Mouse (Mus musculus) testis, postnatal 10 days (tissue): ENCODE results near the gene Zfp346.

Source experiments
- DNase-seq: peaks from one replicate; pipeline ENCODE4 v3.0.0; 2021; ENCODE audit warnings: low spot score

Zfp346 gene

GRCm38 (mm10) chr13:55152621-55153415 is 47.7 kb downstream of the Zfp346 start, which contains the start of gene Fgfr4:
Gene Fgfr4 (plus strand): TSS chr13:55152640.
- peak; percentile 75 for DNase-seq

GRCm38 (mm10) chr13:55153951-55154350 is 48.8 kb downstream of the Zfp346 start:
- no peak for DNase-seq

DNA sequence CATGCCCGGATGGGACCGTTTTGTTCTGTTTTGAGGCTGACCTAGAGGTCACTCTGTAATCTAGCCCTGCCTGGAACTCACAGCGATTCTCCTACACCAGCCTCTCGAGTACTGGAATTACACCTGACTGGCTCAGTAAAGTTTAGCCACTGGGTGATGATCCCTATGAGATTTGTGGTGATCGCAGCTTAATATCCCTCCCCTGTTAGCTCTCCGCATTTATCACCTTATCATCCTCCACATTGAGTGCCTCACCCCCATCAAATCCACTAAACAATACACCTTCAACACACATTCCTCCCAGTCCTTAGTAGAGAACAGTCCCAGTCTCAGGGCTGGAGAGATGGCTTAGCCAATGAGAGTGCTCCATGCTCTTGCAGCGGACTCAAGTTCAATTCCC is 57.3 kb downstream of the Zfp346 start:
- no peak for DNase-seq

GRCm38 (mm10) chr13:55163553-55163952 is 58.4 kb downstream of the Zfp346 start:
- DNase-seq: no peak

DNA sequence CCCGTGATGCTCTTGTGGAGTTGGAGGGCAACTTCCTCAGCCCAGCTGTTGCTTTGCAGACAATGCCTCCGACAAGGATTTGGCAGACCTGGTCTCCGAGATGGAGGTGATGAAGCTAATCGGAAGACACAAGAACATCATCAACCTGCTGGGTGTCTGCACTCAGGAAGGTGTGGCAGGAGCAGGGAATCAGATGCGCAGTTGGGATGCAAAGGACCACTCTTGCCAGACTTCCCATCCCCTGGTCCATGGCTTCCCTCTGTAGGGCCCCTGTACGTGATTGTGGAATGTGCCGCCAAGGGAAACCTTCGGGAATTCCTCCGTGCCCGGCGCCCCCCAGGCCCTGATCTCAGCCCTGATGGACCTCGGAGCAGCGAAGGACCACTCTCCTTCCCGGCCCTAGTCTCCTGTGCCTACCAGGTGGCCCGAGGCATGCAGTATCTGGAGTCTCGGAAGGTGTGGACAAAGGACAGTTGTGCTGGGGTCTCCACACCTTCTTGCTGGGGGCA is 60.8 kb downstream of the Zfp346 start:
- DNase-seq: no peak

- no peak for DNase-seq
Observed at GRCm38 (mm10) chr13:55166806-55167725, 62.0 kb downstream of the Zfp346 start.

DNA sequence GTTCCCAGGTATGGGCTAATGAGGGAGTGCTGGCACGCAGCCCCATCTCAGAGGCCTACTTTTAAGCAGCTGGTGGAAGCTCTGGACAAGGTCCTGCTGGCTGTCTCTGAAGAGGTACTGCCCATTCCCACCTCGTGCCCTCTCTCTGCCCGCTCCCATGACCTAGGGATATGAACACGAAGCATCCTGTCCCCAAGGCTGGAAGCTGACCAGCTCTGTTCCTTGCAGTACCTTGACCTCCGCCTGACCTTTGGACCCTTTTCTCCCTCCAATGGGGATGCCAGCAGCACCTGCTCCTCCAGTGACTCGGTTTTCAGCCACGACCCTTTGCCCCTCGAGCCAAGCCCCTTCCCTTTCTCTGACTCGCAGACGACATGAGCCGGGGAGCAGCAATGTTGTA is 62.7 kb downstream of the Zfp346 start:
- DNase-seq: no peak

DNA sequence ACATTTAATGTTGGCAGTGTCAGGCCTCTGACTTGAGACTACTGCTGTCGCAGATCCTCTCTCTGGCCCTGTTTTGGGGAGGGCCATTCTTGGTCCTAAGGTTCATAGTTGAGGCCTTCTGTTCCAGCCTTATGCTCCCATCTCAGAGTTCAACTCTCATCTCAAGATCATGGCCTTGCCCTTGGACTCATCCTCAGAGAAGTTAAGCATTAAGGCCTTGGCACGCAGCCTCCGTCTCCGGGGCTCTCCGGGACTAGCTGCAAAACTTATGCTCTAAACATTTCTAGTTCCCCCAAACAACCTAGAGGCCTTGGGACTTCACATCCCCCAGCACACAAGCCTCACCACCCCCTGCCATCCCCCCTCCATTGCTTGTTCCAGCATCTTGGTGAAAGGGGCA is 63.1 kb downstream of the Zfp346 start:
- DNase-seq: no peak

- peak; percentile 82 for DNase-seq
Observed at GRCm38 (mm10) chr13:55168958-55169369, 63.9 kb downstream of the Zfp346 start.

GRCm38 (mm10) chr13:55171517-55172335 is 66.6 kb downstream of the Zfp346 start:
- DNase-seq: peak; percentile 69

DNA sequence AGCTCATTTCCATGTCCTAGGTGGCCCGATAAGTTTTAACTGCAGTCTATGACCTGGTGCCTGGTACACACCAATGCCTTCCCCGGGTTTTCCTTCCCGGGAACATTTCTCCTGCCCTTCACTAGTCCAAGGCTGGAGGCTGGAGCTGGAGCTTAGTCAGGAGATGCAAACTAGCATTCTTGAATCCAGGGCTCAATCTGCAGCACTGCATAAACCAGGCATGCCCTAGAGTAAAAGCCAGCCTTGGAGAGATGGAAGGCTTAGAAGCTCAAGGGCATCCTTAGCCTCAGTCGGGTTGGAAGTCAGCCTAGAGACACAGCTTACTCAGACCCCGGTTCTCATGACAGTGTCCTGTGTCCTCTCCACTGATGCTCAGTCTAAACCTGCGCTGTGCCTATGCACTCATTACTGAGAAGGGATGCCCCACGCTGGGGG is 67.2 kb downstream of the Zfp346 start:
- no peak for DNase-seq

- DNase-seq: no peak
Observed at GRCm38 (mm10) chr13:55174347-55174746, 69.2 kb downstream of the Zfp346 start.

GRCm38 (mm10) chr13:55176265-55176664 is 71.2 kb downstream of the Zfp346 start:
- DNase-seq: no peak

- no peak for DNase-seq
Observed at GRCm38 (mm10) chr13:55177903-55178496, 72.9 kb downstream of the Zfp346 start.

DNA sequence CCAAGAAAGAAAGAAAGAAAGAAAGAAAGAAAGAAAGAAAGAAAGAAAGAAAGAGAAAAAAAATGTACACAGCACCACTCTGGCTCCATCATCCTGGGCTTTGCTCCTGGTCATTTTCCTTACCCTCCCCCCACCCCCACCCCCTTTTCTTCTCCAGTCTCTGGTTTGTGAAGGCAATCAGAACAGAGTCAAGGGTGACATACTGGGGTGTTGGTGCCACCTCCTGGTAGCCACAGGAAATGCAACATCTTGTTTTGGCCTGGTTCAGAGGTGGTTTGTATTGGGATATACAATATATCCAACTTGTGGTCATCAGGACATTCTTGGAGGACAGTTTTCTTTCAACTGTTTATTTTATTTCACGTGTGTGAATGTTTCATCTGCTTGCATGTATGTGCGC is 73.4 kb downstream of the Zfp346 start:
- DNase-seq: peak; percentile 84

DNA sequence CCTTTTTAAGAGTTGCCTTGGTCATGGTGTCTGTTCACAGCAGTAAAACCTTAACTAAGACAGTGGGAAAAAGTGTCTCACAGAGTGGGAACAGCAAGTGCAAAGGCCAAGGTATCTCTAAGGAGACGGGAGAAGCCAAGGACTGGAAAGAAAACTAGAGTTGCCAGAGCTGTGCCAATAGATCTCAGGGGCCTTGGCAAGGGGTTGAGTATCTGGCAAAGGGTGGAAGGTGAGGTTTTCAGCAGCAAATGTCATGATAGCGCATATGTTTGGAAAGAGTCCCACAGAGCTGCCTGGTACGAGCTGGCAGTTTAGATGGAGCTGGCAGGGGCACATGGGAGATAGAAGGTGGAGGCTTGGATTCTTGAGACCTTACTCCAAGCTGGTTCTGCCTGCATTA is 74.5 kb downstream of the Zfp346 start:
- no peak for DNase-seq

DNA sequence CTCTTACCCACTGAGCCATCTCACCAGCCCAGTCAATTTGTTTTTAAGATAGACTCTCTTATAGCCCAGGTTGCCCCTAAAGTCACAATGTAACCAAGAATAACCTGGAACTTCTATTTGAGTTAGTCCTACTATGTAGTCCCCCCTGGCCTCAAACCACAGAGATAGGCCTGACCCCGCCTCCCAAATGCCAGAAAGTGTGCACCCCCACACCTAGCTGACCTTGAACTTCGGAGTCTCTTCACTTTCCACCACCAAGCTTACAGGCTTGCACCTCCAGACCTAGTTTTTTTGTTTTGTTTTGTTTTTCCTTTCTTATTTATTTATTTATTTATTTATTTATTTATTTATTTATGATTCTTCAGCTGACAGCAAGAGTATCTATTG is 76.7 kb downstream of the Zfp346 start:
- DNase-seq: no peak

DNA sequence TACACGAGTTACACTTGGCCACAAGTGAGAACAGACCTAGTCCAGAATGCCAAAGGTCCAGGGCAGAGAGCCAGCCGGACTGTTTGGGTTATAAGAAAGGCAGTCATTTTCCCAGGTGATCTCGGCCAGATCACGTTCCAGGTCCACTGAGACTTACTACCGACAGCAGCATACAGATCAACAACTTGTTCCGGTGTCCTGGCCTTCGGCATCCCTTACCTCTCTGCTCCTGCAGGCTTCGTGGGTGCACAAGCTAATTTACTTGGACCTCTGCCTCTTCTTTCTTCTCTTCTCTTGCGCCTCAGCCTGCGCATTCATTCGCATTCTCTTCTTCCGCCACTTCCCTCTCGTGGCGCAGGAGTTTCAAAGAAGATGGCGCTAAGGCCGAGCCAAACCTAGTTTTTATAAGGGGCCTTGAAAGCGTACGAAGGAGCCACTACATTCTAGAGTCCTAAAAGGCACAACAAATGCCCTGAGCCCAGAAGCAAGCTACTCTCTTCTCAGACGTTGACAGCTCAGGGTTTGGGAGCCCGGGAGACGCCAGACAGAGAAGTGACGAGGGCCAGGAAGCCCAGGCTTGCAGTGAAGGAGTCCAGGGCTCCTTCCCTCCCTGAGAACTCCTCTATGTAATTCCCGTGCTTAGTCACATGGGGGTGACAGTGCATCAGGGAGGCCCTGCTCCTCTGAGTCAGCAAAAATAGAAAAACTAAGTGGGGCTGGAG is 77.2 kb downstream of the Zfp346 start:
- DNase-seq: peak; percentile 76

- no peak for DNase-seq
Observed at GRCm38 (mm10) chr13:55183382-55183781, 78.3 kb downstream of the Zfp346 start.
